16 mouse cellular contexts compared by ENCODE assay signal in the genomic region with DNA sequence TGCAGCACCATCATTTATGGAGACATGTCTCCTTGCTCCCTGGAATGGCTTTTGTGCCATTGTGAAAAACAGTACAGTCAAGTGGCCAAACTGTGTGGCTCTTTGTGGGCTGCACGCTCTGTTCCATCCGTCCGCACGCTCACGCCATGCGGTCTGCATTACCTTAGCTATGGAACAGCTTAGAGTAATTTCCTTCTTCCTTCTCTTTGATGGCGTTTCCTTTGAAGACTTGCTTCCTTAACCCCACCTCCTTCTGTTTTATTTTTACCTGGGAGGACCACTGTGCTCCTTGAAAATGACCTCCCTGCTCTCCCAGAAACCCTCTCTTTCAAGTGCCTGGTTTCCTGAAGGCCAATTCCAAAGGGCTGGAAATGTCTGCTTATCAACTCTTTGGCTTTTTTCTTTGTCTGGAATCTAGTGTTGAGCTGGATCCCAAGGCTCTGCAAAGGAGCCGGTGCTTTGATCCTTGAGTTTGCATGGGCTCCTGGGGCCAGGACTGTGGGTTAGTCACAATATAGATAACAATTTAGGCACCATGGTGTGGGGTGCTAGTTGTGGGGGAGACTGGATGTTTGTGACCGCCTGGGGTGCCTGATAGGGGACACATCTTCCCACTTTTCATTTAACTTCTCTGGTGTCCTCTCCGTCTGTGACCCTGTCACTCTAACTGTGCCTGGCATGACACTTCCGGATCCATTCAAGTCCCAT.
DNase-seq lines count a peak whose midpoint lies in the region; ATAC-seq lines count a peak whose summit lies in the region.
"Had no signal": no experiment of that assay in that cellular context is flagged by ENCODE, and none has a peak within 500 bp of the region (broad histone marks: within the 10 kb centered on the region; RNA-seq: fewer than 3 reads in every experiment).

No protein-coding gene starts in this region.

- no peak for DNase-seq in heart, adult 9 months (ENCODE audit: low spot score in 2 of 2)
- DNase-seq in ovary, postnatal 36 days (ENCODE audit: low spot score) = peak; percentile 20
- DNase-seq in ovary, postnatal 14 days (ENCODE audit: low spot score) = no peak
- peak; percentile 35 for DNase-seq in embryo, embryonic 10.5 days (ENCODE audit: low spot score)
- DNase-seq in adrenal gland, adult 8-10 months = no peak
- DNase-seq: cerebellum, postnatal 10 days; gastrocnemius, postnatal 14 days; retina, postnatal 1 day had no signal

- no peak overlapping the region for H3K9ac ChIP-seq in heart, embryonic 12.5 days
- H3K9ac ChIP-seq in limb, embryonic 12.5 days (replicated peaks) = no peak overlapping the region
- H3K9ac ChIP-seq in hindbrain, embryonic 16.5 days (ENCODE audit: low read depth, low read length) = no peak overlapping the region
- H3K9ac ChIP-seq: hindbrain, embryonic 15.5 days; lung, embryonic 15.5 days; neural tube, embryonic 12.5 days had no signal

- WGBS in heart, embryonic 12.5 days = 47% methylated on average over 11 of the region's 11 CpGs
- WGBS in limb, embryonic 12.5 days = 28% methylated on average over 11 of the region's 11 CpGs
- 74% methylated on average over 11 of the region's 11 CpGs for WGBS in hindbrain, embryonic 16.5 days

- H3K4me2 ChIP-seq in heart, embryonic 12.5 days = peak overlapping the region; percentile 16; the same call in 1 of the 2 replicates
- no peak overlapping the region for H3K4me2 ChIP-seq in limb, embryonic 12.5 days
- no peak overlapping the region for H3K4me2 ChIP-seq in hindbrain, embryonic 16.5 days (ENCODE audit: low read length)
- H3K4me2 ChIP-seq: hindbrain, embryonic 15.5 days; lung, embryonic 15.5 days; neural tube, embryonic 12.5 days had no signal

- no peak overlapping the region for H3K27ac ChIP-seq in heart, embryonic 12.5 days (ENCODE audit: poor library complexity, severe bottlenecking)
- H3K27ac ChIP-seq in limb, embryonic 12.5 days = peak overlapping the region; percentile 4; the same call in 1 of the 2 replicates
- no peak overlapping the region for H3K27ac ChIP-seq in hindbrain, embryonic 16.5 days (ENCODE audit: low read depth, low read length)
- H3K27ac ChIP-seq: hindbrain, embryonic 15.5 days; lung, embryonic 15.5 days; neural tube, embryonic 12.5 days had no signal

- no peaks in the 10 kb centered on the region for H3K36me3 ChIP-seq in heart, embryonic 12.5 days
- H3K36me3 ChIP-seq in limb, embryonic 12.5 days = no peaks in the 10 kb centered on the region
- H3K36me3 ChIP-seq in hindbrain, embryonic 16.5 days (ENCODE audit: control insufficient read depth, insufficient read depth, low read length) = no peaks in the 10 kb centered on the region
- H3K36me3 ChIP-seq: hindbrain, embryonic 15.5 days; lung, embryonic 15.5 days; neural tube, embryonic 12.5 days had no signal

- no peak for ATAC-seq in heart, embryonic 12.5 days (ENCODE audit: insufficient number of reproducible peaks, low FRiP score)
- peak; percentile 52; the same call in 1 of the 2 replicates for ATAC-seq in limb, embryonic 12.5 days (ENCODE audit: insufficient number of reproducible peaks, insufficient read depth, low FRiP score, low TSS enrichment, low read depth)
- no peak for ATAC-seq in hindbrain, embryonic 16.5 days
- ATAC-seq: forebrain, embryonic 16.5 days had no signal

- H3K4me3 ChIP-seq in heart, embryonic 12.5 days = no peak overlapping the region
- no peak overlapping the region for H3K4me3 ChIP-seq in limb, embryonic 12.5 days (replicated peaks)
- no peak overlapping the region for H3K4me3 ChIP-seq in hindbrain, embryonic 16.5 days (ENCODE audit: low read length)
- H3K4me3 ChIP-seq: hindbrain, embryonic 15.5 days; lung, embryonic 15.5 days; megakaryocyte, embryonic 14.5 days; neural tube, embryonic 12.5 days had no signal

- no peaks in the 10 kb centered on the region for H3K27me3 ChIP-seq in heart, embryonic 12.5 days (replicated peaks)
- H3K27me3 ChIP-seq in limb, embryonic 12.5 days = no peaks in the 10 kb centered on the region
- H3K27me3 ChIP-seq in hindbrain, embryonic 16.5 days (replicated peaks; ENCODE audit: control insufficient read depth, insufficient read depth, low read length) = no peaks in the 10 kb centered on the region
- H3K27me3 ChIP-seq: hindbrain, embryonic 15.5 days; lung, embryonic 15.5 days; megakaryocyte, embryonic 14.5 days; neural tube, embryonic 12.5 days had no signal

- H3K4me1 ChIP-seq in heart, embryonic 12.5 days (replicated peaks) = peaks cover 52% of the 10 kb centered on the region
- H3K4me1 ChIP-seq in limb, embryonic 12.5 days (replicated peaks) = peaks cover 43% of the 10 kb centered on the region
- H3K4me1 ChIP-seq in hindbrain, embryonic 16.5 days (ENCODE audit: control insufficient read depth, insufficient read depth, low read depth, low read length) = peaks cover 8% of the 10 kb centered on the region
- H3K4me1 ChIP-seq: megakaryocyte, embryonic 14.5 days had no signal

- no peaks in the 10 kb centered on the region for H3K9me3 ChIP-seq in heart, embryonic 12.5 days (replicated peaks)
- H3K9me3 ChIP-seq in limb, embryonic 12.5 days = no peaks in the 10 kb centered on the region
- H3K9me3 ChIP-seq in hindbrain, embryonic 16.5 days (ENCODE audit: control insufficient read depth, low read length) = no peaks in the 10 kb centered on the region
- H3K9me3 ChIP-seq: hindbrain, embryonic 15.5 days; lung, embryonic 15.5 days; megakaryocyte, embryonic 14.5 days; neural tube, embryonic 12.5 days had no signal

Comparison
In these comparisons a context has a peak if more than half of its experiments do, and no peak if none do; other contexts are left out.
1. DNase-seq: peak in ovary, postnatal 36 days (single experiment) and embryo, embryonic 10.5 days (single experiment); none in heart, adult 9 months (0 of 2), ovary, postnatal 14 days (single experiment) and adrenal gland, adult 8-10 months (single experiment).